Mouse (Mus musculus): ENCODE measurements around the gene Il4ra. TPM values are rescaled to one million over a fixed set of nuclear protein-coding genes. Genes with fewer than 3 reads are reported as not detected.

The Il4ra gene
- polyA plus RNA-seq, 1 experiment from 2014 or later = 2.4 TPM

DNA sequence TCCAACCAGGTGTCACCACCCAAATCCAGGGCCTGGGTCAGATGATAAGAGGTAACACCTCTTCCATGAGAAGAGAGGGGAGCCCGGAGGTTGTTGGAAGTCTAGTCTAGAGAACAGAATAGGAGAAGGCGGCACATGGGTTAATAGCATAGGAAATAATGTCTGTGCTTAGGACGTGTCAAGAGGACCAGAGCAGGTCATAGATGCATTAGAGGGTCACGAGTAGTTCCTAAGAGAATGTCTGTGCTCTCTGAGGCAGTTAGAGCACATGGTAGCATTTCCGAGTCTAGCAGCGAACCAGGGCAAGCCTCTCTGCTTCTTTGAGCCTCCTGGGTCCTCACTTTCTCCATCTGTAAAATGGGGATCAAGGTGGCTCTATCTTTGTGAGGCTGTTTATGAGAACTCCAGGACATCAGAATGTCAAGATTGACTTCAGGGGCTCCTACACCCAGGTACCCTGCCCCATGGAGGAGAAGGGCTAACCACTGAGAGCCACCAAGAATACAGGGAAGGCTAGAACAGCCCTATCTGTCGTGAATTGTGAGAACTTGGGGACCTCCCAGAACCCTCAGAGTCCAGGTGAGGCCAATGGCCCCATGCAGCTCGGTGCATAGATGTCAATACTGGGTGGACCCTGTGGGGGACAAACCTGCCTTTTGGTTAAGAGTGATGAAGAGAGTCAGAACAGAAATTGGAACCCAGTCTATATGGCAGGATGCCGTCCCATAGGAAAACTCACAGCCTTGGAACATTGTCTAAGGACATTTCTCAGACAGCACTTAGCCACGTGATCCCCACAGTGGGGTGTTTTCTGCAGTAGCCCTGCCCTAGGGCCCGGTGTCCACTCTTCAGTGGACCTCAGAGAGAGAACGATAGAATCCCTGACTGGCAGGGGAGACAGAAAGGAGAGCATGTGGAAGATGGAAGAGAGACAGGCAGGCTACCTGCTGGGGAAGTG is 52.7 kb downstream of the Il4ra start:
- Histone ChIP-seq H3K27ac (ENCODE audit: low read depth, low read length) (no peak overlapping the region), H3K4me1 (ENCODE audit: control insufficient read depth, insufficient read depth, low read length) (no peaks in the 10 kb centered on the region), H3K9ac (replicated peaks; ENCODE audit: low read depth, low read length) (no peak overlapping the region), H3K4me3 (ENCODE audit: low read depth, low read length) (no peak overlapping the region), H3K9me3 (ENCODE audit: control insufficient read depth, low read length) (no peaks in the 10 kb centered on the region), H3K4me2 (ENCODE audit: low read depth, low read length) (no peak overlapping the region), H3K27me3 (ENCODE audit: control insufficient read depth, insufficient read depth, low read length) (no peaks in the 10 kb centered on the region), H3K36me3 (ENCODE audit: control insufficient read depth, insufficient read depth, low read length) (no peaks in the 10 kb centered on the region)
- WGBS = 86% methylated on average over 12 of the region's 12 CpGs
- no peak for ATAC-seq (ENCODE audit: low read depth)

DNA sequence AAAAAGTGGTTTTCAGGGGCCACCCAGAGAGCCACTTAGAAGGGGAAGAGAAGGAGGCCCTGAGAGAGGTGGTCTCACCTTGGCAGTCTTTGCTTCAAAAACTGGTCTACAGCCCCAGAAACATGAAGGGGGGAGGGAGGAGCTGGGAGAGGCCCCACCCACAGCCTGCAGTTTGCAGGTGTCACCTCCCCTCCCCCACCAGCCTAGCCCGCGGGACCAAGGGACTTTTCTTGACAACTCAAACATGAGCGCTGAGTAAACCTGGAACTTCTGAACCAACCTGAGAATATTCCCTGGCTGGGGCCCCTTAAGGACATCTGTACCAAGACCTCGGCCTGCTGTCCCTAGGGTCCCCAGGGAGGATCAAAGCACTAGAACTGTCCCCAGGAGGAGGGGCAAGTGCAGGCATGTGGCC is 53.8 kb downstream of the Il4ra start:
- 78% methylated on average over 4 of the region's 4 CpGs for WGBS
- H3K27me3 ChIP-seq (ENCODE audit: control insufficient read depth, insufficient read depth, low read length) = no peaks in the 10 kb centered on the region

DNA sequence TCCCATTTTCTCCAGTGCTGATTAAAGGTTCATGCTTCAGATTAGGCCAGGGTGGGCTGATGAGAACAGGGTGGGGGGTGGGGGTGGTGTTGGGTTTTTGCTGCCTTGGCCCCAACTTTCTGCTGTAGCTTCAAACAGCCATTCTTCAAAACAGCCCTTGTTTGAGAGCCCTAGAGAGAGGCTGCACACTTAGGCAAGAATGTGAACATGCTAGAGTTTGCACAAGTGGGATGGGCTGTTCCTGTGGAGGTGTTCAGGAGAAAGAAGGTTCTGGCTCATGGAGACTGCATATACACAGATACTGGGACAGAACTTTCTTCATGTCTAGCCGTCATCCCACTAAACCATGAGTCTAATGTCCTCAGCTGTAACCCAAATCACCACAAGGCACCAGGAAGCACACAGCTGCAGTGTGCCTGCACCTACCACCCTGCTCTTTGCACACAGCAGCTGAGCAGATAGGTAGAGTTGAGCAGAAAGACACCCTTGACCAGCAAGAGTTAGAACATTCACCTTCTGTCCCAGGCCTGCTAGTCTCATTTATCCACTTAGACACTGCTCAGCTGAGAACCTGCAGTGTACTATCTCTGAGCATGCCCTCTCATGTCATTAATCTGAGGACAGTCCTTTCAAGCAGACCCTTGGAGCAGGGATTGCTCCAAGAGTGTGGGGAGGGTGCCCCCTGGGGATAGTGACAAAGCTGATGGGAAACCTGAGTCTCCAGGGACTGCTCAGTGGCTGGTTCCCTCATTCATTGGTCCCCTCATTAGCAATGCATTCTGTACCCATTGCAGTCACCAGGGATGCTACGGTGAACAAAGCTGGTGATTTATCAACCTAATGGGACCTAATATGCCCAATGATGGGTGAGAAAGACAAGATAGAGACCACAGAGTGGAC is 54.6 kb downstream of the Il4ra start:
- H3K4me1 ChIP-seq (ENCODE audit: control insufficient read depth, insufficient read depth, low read length) = no peaks in the 10 kb centered on the region
- 54% methylated on average over 2 of the region's 2 CpGs for WGBS
- no peak for ATAC-seq (ENCODE audit: low read depth)

More for the DNA sequence above, 53.8 kb downstream of the Il4ra start:
- no peaks in the 10 kb centered on the region for H3K36me3 ChIP-seq (ENCODE audit: control insufficient read depth, insufficient read depth, low read length)
- H3K4me2 ChIP-seq (ENCODE audit: low read depth, low read length) = no peak overlapping the region
- no peak overlapping the region for H3K27ac ChIP-seq (ENCODE audit: low read depth, low read length)
- H3K4me1 ChIP-seq (ENCODE audit: control insufficient read depth, insufficient read depth, low read length) = no peaks in the 10 kb centered on the region
- H3K9ac ChIP-seq (replicated peaks; ENCODE audit: low read depth, low read length) = no peak overlapping the region
- no peak overlapping the region for H3K4me3 ChIP-seq (ENCODE audit: low read depth, low read length)
- ATAC-seq (ENCODE audit: low read depth) = no peak
- H3K9me3 ChIP-seq (ENCODE audit: control insufficient read depth, low read length) = no peaks in the 10 kb centered on the region

DNA sequence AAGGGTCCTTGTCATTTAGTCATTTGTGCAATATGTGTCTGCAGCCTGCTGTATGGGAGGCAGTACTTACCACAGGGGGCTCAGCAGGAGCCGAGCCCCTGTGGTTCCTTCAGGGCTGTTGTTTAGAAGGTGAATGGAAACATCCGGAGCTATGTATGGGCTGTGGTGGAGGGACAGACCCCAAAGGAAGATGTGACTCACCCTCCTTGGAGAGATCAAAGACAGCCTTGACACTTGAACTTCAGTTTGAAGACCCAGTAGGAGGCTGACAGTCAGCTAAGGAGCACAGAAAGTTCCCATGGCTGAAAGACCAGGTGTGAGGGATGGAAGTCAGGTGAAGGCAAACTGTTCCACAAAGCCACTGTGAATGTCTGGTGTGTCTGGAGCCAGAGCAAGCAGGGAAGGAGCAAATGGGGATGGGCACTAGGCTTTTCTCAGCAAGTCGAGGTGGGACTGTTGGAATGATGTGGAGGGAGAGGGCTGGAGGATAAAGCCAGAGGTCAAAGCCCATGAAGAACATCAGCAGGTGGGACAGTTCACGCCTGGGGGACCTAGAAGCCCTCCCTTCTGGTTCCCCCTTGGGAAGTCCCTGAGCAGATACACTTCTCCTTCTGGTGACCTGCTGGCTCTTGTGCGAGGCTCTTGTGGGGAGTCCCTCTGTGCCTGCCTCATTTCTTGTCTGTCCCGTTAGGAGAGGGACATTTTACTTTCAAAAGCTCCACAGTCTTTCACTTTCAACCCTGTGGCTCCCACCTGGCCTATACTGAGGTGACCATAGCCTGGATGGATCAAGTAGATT is 55.7 kb downstream of the Il4ra start:
- Histone ChIP-seq H3K9ac (replicated peaks; ENCODE audit: low read depth, low read length) (no peak overlapping the region), H3K36me3 (ENCODE audit: control insufficient read depth, insufficient read depth, low read length) (no peaks in the 10 kb centered on the region), H3K27me3 (ENCODE audit: control insufficient read depth, insufficient read depth, low read length) (no peaks in the 10 kb centered on the region), H3K4me2 (ENCODE audit: low read depth, low read length) (no peak overlapping the region), H3K27ac (ENCODE audit: low read depth, low read length) (no peak overlapping the region), H3K4me1 (ENCODE audit: control insufficient read depth, insufficient read depth, low read length) (no peaks in the 10 kb centered on the region), H3K9me3 (ENCODE audit: control insufficient read depth, low read length) (no peaks in the 10 kb centered on the region), H3K4me3 (ENCODE audit: low read depth, low read length) (no peak overlapping the region)
- ATAC-seq (ENCODE audit: low read depth) = no peak
- WGBS = 68% methylated on average over 6 of the region's 6 CpGs

More for the DNA sequence above, 54.6 kb downstream of the Il4ra start:
- H3K36me3 ChIP-seq (ENCODE audit: control insufficient read depth, insufficient read depth, low read length) = no peaks in the 10 kb centered on the region
- no peak overlapping the region for H3K4me2 ChIP-seq (ENCODE audit: low read depth, low read length)
- H3K4me3 ChIP-seq (ENCODE audit: low read depth, low read length) = no peak overlapping the region
- H3K9ac ChIP-seq (replicated peaks; ENCODE audit: low read depth, low read length) = no peak overlapping the region
- no peaks in the 10 kb centered on the region for H3K9me3 ChIP-seq (ENCODE audit: control insufficient read depth, low read length)
- H3K27ac ChIP-seq (ENCODE audit: low read depth, low read length) = no peak overlapping the region
- no peaks in the 10 kb centered on the region for H3K27me3 ChIP-seq (ENCODE audit: control insufficient read depth, insufficient read depth, low read length)

DNA sequence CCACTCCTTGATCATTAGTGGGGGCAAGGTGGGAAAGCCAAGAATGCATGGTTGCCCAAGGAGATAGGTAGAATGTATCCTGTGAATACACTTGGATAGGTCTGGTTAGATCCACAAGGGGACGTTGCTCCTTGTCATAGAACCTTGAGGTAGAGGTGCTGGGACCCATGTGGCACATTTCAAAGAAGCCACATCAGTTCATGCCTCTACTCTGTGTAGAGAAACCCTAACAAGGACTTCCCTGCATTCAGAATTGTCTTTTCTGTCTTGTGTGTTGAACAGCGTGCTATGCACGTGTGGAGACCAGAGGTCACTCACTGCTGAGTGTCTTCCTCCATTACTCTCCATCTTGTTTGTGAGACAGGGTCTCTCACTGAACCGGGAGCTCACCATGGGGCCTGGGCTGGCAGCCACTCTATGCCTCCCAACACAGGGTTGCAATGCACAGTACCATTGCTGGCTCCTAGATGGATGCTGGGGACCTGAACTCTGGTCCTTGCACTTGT is 56.3 kb downstream of the Il4ra start:
- 93% methylated on average over 4 of the region's 4 CpGs for WGBS
- H3K27me3 ChIP-seq (ENCODE audit: control insufficient read depth, insufficient read depth, low read length) = no peaks in the 10 kb centered on the region
- no peaks in the 10 kb centered on the region for H3K4me1 ChIP-seq (ENCODE audit: control insufficient read depth, insufficient read depth, low read length)
- no peak overlapping the region for H3K4me2 ChIP-seq (ENCODE audit: low read depth, low read length)
- H3K27ac ChIP-seq (ENCODE audit: low read depth, low read length) = no peak overlapping the region
- no peak overlapping the region for H3K9ac ChIP-seq (replicated peaks; ENCODE audit: low read depth, low read length)
- H3K4me3 ChIP-seq (ENCODE audit: low read depth, low read length) = no peak overlapping the region
- H3K9me3 ChIP-seq (ENCODE audit: control insufficient read depth, low read length) = no peaks in the 10 kb centered on the region
- H3K36me3 ChIP-seq (ENCODE audit: control insufficient read depth, insufficient read depth, low read length) = no peaks in the 10 kb centered on the region
- no peak for ATAC-seq (ENCODE audit: low read depth)

DNA sequence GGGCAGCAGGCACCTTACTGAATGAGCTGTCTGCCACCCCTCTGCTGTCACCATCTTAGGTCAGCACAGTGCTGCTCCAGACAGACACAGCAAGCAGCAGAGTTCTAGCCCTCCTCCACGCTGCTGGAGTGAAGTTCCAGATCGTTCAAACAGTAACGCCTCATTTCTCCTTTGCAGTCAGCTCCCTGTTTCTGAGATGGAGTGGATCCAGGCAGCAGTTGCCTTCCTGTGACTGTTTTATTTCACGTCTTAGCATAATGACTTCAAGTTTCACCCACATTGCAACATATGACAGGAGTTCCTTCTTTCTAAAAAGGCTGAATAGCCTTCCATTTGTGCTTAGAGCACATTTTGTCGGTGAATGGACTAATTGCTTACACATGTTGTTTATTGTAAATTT is 61.7 kb downstream of the Il4ra start:
- H3K36me3 ChIP-seq (ENCODE audit: control insufficient read depth, insufficient read depth, low read length) = no peaks in the 10 kb centered on the region
- no peak overlapping the region for H3K27ac ChIP-seq (ENCODE audit: low read depth, low read length)
- no peak overlapping the region for H3K4me3 ChIP-seq (ENCODE audit: low read depth, low read length)
- no peaks in the 10 kb centered on the region for H3K9me3 ChIP-seq (ENCODE audit: control insufficient read depth, low read length)
- no peak overlapping the region for H3K4me2 ChIP-seq (ENCODE audit: low read depth, low read length)
- no peak for ATAC-seq (ENCODE audit: low read depth)
- H3K4me1 ChIP-seq (ENCODE audit: control insufficient read depth, insufficient read depth, low read length) = no peaks in the 10 kb centered on the region
- 82% methylated on average over 5 of the region's 5 CpGs for WGBS
- no peaks in the 10 kb centered on the region for H3K27me3 ChIP-seq (ENCODE audit: control insufficient read depth, insufficient read depth, low read length)
- no peak overlapping the region for H3K9ac ChIP-seq (replicated peaks; ENCODE audit: low read depth, low read length)

DNA sequence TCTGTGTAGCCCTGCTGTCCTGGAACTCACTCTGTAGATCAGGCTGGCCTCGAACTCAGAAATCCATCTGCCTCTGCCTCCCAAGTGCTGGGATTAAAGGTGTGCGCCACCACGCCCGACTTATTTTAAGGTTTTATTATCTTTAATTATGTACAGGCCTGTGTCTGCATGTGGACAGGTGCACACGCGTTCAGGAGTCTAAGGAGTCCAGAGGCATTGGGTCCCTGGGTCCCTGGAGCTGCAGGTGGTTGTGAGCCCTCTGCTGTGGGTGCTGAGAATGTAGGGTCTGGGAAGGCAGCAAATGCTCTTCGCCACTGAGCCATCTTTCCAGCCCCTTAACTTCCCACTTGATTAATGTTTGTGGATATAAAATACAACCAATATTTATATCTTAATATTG is 63.5 kb downstream of the Il4ra start:
- no peak for ATAC-seq (ENCODE audit: low read depth)
- no peaks in the 10 kb centered on the region for H3K27me3 ChIP-seq (ENCODE audit: control insufficient read depth, insufficient read depth, low read length)
- H3K4me1 ChIP-seq (ENCODE audit: control insufficient read depth, insufficient read depth, low read length) = no peaks in the 10 kb centered on the region
- no peak overlapping the region for H3K9ac ChIP-seq (replicated peaks; ENCODE audit: low read depth, low read length)
- H3K36me3 ChIP-seq (ENCODE audit: control insufficient read depth, insufficient read depth, low read length) = no peaks in the 10 kb centered on the region
- no peak overlapping the region for H3K27ac ChIP-seq (ENCODE audit: low read depth, low read length)
- H3K4me3 ChIP-seq (ENCODE audit: low read depth, low read length) = no peak overlapping the region
- H3K4me2 ChIP-seq (ENCODE audit: low read depth, low read length) = no peak overlapping the region
- WGBS = 87% methylated on average over 7 of the region's 7 CpGs
- no peaks in the 10 kb centered on the region for H3K9me3 ChIP-seq (ENCODE audit: control insufficient read depth, low read length)

DNA sequence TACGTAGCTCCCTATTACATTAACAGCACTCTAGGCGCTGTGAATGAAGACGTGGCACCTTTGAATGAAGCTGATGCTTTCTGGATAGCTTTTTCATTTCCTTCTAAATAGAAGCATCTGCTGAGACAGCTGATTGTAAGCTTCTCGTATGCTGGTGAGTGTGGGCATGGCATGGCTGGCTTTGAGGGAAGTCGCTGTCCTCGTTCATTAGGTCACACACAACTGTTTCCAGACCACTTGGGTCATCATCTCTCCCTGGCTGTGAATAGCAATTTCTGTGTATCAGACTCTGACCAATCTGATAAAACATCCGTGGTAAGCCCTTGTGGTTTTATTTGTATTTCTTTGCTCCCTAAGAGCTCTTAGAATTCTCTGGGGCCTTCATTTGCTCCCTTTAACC is 66.1 kb downstream of the Il4ra start:
- H3K4me3 ChIP-seq (ENCODE audit: low read depth, low read length) = no peak overlapping the region
- no peaks in the 10 kb centered on the region for H3K9me3 ChIP-seq (ENCODE audit: control insufficient read depth, low read length)
- H3K9ac ChIP-seq (replicated peaks; ENCODE audit: low read depth, low read length) = no peak overlapping the region
- 84% methylated on average over 7 of the region's 7 CpGs for WGBS
- no peak overlapping the region for H3K27ac ChIP-seq (ENCODE audit: low read depth, low read length)
- H3K4me2 ChIP-seq (ENCODE audit: low read depth, low read length) = no peak overlapping the region
- ATAC-seq (ENCODE audit: low read depth) = no peak
- no peaks in the 10 kb centered on the region for H3K36me3 ChIP-seq (ENCODE audit: control insufficient read depth, insufficient read depth, low read length)
- H3K27me3 ChIP-seq (ENCODE audit: control insufficient read depth, insufficient read depth, low read length) = no peaks in the 10 kb centered on the region
- no peaks in the 10 kb centered on the region for H3K4me1 ChIP-seq (ENCODE audit: control insufficient read depth, insufficient read depth, low read length)
